Mouse (Mus musculus) neural tube, embryonic 13.5 days (tissue): ENCODE data around the gene Bin2. TPM values are rescaled to one million over a fixed set of nuclear protein-coding genes. Genes with fewer than 3 reads are reported as not detected.

Experiments
- ATAC-seq: fragments of 200-750 bp; cut with Nextera tagmentation; 2 replicates; pipeline ENCODE4 v1.8.0; 2017; ENCODE audit warnings: low read depth, mild to moderate bottlenecking, moderate TSS enrichment, moderate library complexity
- H3K27ac ChIP-seq: fragments of 300-500 bp; sonication (generic); replicated peaks from 2 replicates; pipeline ENCODE4 v1.5.1; 2015; ENCODE audit warnings: moderate library complexity, mild to moderate bottlenecking, inconsistent platforms
- H3K27me3 ChIP-seq: fragments of 300-500 bp; sonication (generic); 2 replicates; pipeline ENCODE4 v1.6.1; 2015; ENCODE audit warnings: mild to moderate bottlenecking, inconsistent platforms
- H3K36me3 ChIP-seq: fragments of 300-500 bp; sonication (generic); 2 replicates; pipeline ENCODE4 v1.6.1; 2015; ENCODE audit warnings: mild to moderate bottlenecking, inconsistent platforms
- H3K4me1 ChIP-seq: fragments of 300-500 bp; sonication (generic); replicated peaks from 2 replicates; pipeline ENCODE4 v1.6.1; 2015; ENCODE audit warnings: inconsistent platforms
- H3K4me2 ChIP-seq: fragments of 300-500 bp; sonication (generic); 2 replicates; pipeline ENCODE4 v1.6.1; 2015; ENCODE audit warnings: inconsistent platforms, mild to moderate bottlenecking, moderate library complexity
- H3K4me3 ChIP-seq: fragments of 300-500 bp; sonication (generic); 2 replicates; pipeline ENCODE4 v1.5.1; 2015; ENCODE audit warnings: mild to moderate bottlenecking, inconsistent platforms
- H3K9ac ChIP-seq: fragments of 300-500 bp; sonication (generic); 2 replicates; pipeline ENCODE4 v1.6.1; 2015; ENCODE audit warnings: moderate library complexity, mild to moderate bottlenecking, inconsistent platforms
- H3K9me3 ChIP-seq: fragments of 300-500 bp; sonication (generic); 2 replicates; pipeline ENCODE4 v1.6.1; 2016; ENCODE audit warnings: inconsistent platforms
- WGBS: fragments of 180-500 bp; shearing (Covaris S2); methylation state at CpG from one replicate; pipeline ENCODE4 v1.1.7; 2015; 5-methylcytosine and 5-hydroxymethylcytosine counted together
- polyA plus RNA-seq: library from polyadenylated mRNA; unstranded; fragments of >200 nt; fragmentation: Nextera tagmentation; extraction: Ambion mirVana; gene quantifications from 2 replicates; pipeline ENCODE4 v1.2.1, GENCODE M21; 2015

Gene Bin2
- polyA plus RNA-seq, 1 experiment from 2014 or later, result 2.8 TPM

- peaks cover 15% of the 10 kb centered on the region for H3K27me3 ChIP-seq
These were observed 31.1 kb upstream of the Bin2 start for GRCm38 (mm10) chr15:100700424-100700823.

GRCm38 (mm10) chr15:100699386-100699785, 30.0 kb upstream of the Bin2 start:
- no peak overlapping the region for H3K9ac ChIP-seq
- 75% methylated on average over 6 of the region's 6 CpGs for WGBS
- no peak overlapping the region for H3K4me3 ChIP-seq
- H3K27ac ChIP-seq, result no peak overlapping the region
- no peak for ATAC-seq
- H3K9me3 ChIP-seq, result no peaks in the 10 kb centered on the region
- no peak overlapping the region for H3K4me2 ChIP-seq
- H3K27me3 ChIP-seq, result peaks cover 14% of the 10 kb centered on the region
- H3K36me3 ChIP-seq, result no peaks in the 10 kb centered on the region
- peaks cover 6% of the 10 kb centered on the region; the same call in 1 of the 2 replicates for H3K4me1 ChIP-seq

More at GRCm38 (mm10) chr15:100700424-100700823, 31.1 kb upstream of the Bin2 start:
- H3K4me2 ChIP-seq, result no peak overlapping the region
- ATAC-seq, result no peak
- H3K4me3 ChIP-seq, result no peak overlapping the region
- WGBS, result 80% methylated on average over 5 of the region's 5 CpGs
- H3K9me3 ChIP-seq, result no peaks in the 10 kb centered on the region
- H3K36me3 ChIP-seq, result no peaks in the 10 kb centered on the region
- no peak overlapping the region for H3K9ac ChIP-seq
- H3K27ac ChIP-seq, result no peak overlapping the region
- H3K4me1 ChIP-seq, result peaks cover 6% of the 10 kb centered on the region; the same call in 1 of the 2 replicates

- no peak overlapping the region for H3K27ac ChIP-seq
- H3K27me3 ChIP-seq, result peaks cover 1% of the 10 kb centered on the region; the same call in 1 of the 2 replicates
- H3K4me3 ChIP-seq, result no peak overlapping the region
- WGBS, result 88% methylated on average over 10 of the region's 10 CpGs
- no peak overlapping the region for H3K9ac ChIP-seq
- H3K9me3 ChIP-seq, result no peaks in the 10 kb centered on the region
- ATAC-seq, result no peak
- H3K4me2 ChIP-seq, result no peak overlapping the region
- no peaks in the 10 kb centered on the region for H3K4me1 ChIP-seq
- no peaks in the 10 kb centered on the region for H3K36me3 ChIP-seq
These were observed 28.7 kb upstream of the Bin2 start for GRCm38 (mm10) chr15:100698078-100698477.

GRCm38 (mm10) chr15:100694406-100694805, 25.1 kb upstream of the Bin2 start:
- H3K4me3 ChIP-seq, result no peak overlapping the region
- no peak overlapping the region for H3K4me2 ChIP-seq
- no peaks in the 10 kb centered on the region for H3K4me1 ChIP-seq
- 85% methylated on average over 9 of the region's 9 CpGs for WGBS
- no peaks in the 10 kb centered on the region for H3K36me3 ChIP-seq
- no peak overlapping the region for H3K27ac ChIP-seq
- H3K9me3 ChIP-seq, result peaks cover 11% of the 10 kb centered on the region
- no peaks in the 10 kb centered on the region for H3K27me3 ChIP-seq
- ATAC-seq, result no peak
- no peak overlapping the region for H3K9ac ChIP-seq

- no peak for ATAC-seq
- peaks cover 8% of the 10 kb centered on the region for H3K4me1 ChIP-seq
- 87% methylated on average over 3 of the region's 3 CpGs for WGBS
- H3K27ac ChIP-seq, result no peak overlapping the region
- H3K4me3 ChIP-seq, result no peak overlapping the region
- H3K4me2 ChIP-seq, result no peak overlapping the region
- H3K9ac ChIP-seq, result no peak overlapping the region
- no peaks in the 10 kb centered on the region for H3K27me3 ChIP-seq
- peaks cover 11% of the 10 kb centered on the region for H3K9me3 ChIP-seq
- no peaks in the 10 kb centered on the region for H3K36me3 ChIP-seq
These were observed 22.6 kb upstream of the Bin2 start for GRCm38 (mm10) chr15:100691990-100692389.

GRCm38 (mm10) chr15:100687430-100687971, 18.1 kb upstream of the Bin2 start, which contains the start of gene Cela1:
Cela1 (minus strand) TSS chr15:100687921.
- H3K27me3 ChIP-seq, result peaks cover 8% of the 10 kb centered on the region; the same call in 1 of the 2 replicates
- H3K27ac ChIP-seq, result no peak within 1 kb of the TSS
- no peak within 1 kb of the TSS for H3K4me3 ChIP-seq
- peaks cover 11% of the 10 kb centered on the region for H3K9me3 ChIP-seq
- peaks cover 10% of the 10 kb centered on the region for H3K4me1 ChIP-seq
- peak within 1 kb of the TSS; percentile 25; the same call in 1 of the 2 replicates for H3K4me2 ChIP-seq
- H3K36me3 ChIP-seq, result no peaks in the 10 kb centered on the region
- H3K9ac ChIP-seq, result no peak within 1 kb of the TSS
- WGBS, result 75% methylated on average over 8 of the region's 8 CpGs
- no peak for ATAC-seq

GRCm38 (mm10) chr15:100686989-100687388, 17.6 kb upstream of the Bin2 start:
- no peak overlapping the region for H3K4me3 ChIP-seq

GRCm38 (mm10) chr15:100686434-100686833, 17.1 kb upstream of the Bin2 start:
- peaks cover 10% of the 10 kb centered on the region for H3K4me1 ChIP-seq
- no peak overlapping the region for H3K27ac ChIP-seq
- H3K9me3 ChIP-seq, result peaks cover 11% of the 10 kb centered on the region
- 78% methylated on average over 6 of the region's 6 CpGs for WGBS
- H3K4me3 ChIP-seq, result no peak overlapping the region
- H3K27me3 ChIP-seq, result peaks cover 8% of the 10 kb centered on the region; the same call in 1 of the 2 replicates
- H3K4me2 ChIP-seq, result no peak overlapping the region
- ATAC-seq, result no peak
- no peaks in the 10 kb centered on the region for H3K36me3 ChIP-seq
- H3K9ac ChIP-seq, result no peak overlapping the region

More at GRCm38 (mm10) chr15:100686989-100687388, 17.6 kb upstream of the Bin2 start:
- 35% methylated on average over 12 of the region's 12 CpGs for WGBS
- Histone ChIP-seq H3K9me3 (peaks cover 11% of the 10 kb centered on the region), H3K27ac (no peak overlapping the region), H3K36me3 (no peaks in the 10 kb centered on the region), H3K9ac (no peak overlapping the region), H3K4me2 (peak overlapping the region; percentile 25; the same call in 1 of the 2 replicates), H3K4me1 (peaks cover 10% of the 10 kb centered on the region), H3K27me3 (peaks cover 8% of the 10 kb centered on the region; the same call in 1 of the 2 replicates)
- ATAC-seq, result no peak

- Histone ChIP-seq H3K4me2 (no peak overlapping the region), H3K9ac (no peak overlapping the region), H3K4me1 (peaks cover 10% of the 10 kb centered on the region), H3K9me3 (peaks cover 10% of the 10 kb centered on the region), H3K36me3 (no peaks in the 10 kb centered on the region), H3K27me3 (peaks cover 8% of the 10 kb centered on the region; the same call in 1 of the 2 replicates), H3K4me3 (no peak overlapping the region), H3K27ac (no peak overlapping the region)
- WGBS, result 94% methylated on average over 8 of the region's 8 CpGs
- no peak for ATAC-seq
These were observed 16.5 kb upstream of the Bin2 start for GRCm38 (mm10) chr15:100685849-100686248.

GRCm38 (mm10) chr15:100685255-100685654, 15.9 kb upstream of the Bin2 start:
- WGBS, result 21% methylated on average over 13 of the region's 13 CpGs
- Histone ChIP-seq H3K27ac (no peak overlapping the region), H3K4me3 (no peak overlapping the region), H3K9ac (no peak overlapping the region), H3K9me3 (peaks cover 4% of the 10 kb centered on the region), H3K27me3 (peaks cover 8% of the 10 kb centered on the region; the same call in 1 of the 2 replicates), H3K4me2 (no peak overlapping the region), H3K4me1 (peaks cover 13% of the 10 kb centered on the region), H3K36me3 (no peaks in the 10 kb centered on the region)
- no peak for ATAC-seq

GRCm38 (mm10) chr15:100684450-100684849, 15.1 kb upstream of the Bin2 start:
- H3K4me1 ChIP-seq, result peaks cover 13% of the 10 kb centered on the region
- H3K36me3 ChIP-seq, result no peaks in the 10 kb centered on the region
- peaks cover 8% of the 10 kb centered on the region; the same call in 1 of the 2 replicates for H3K27me3 ChIP-seq
- H3K4me2 ChIP-seq, result no peak overlapping the region
- no peaks in the 10 kb centered on the region for H3K9me3 ChIP-seq
- ATAC-seq, result no peak
- H3K4me3 ChIP-seq, result no peak overlapping the region
- no peak overlapping the region for H3K9ac ChIP-seq
- WGBS, result 73% methylated on average over 10 of the region's 10 CpGs
- H3K27ac ChIP-seq, result no peak overlapping the region

- Histone ChIP-seq H3K27me3 (peaks cover 8% of the 10 kb centered on the region; the same call in 1 of the 2 replicates), H3K27ac (no peak overlapping the region), H3K9me3 (no peaks in the 10 kb centered on the region), H3K4me3 (no peak overlapping the region), H3K4me1 (peaks cover 13% of the 10 kb centered on the region), H3K9ac (no peak overlapping the region), H3K4me2 (no peak overlapping the region), H3K36me3 (no peaks in the 10 kb centered on the region)
- ATAC-seq, result no peak
- 50% methylated on average over 2 of the region's 2 CpGs for WGBS
These were observed 13.7 kb upstream of the Bin2 start for GRCm38 (mm10) chr15:100683041-100683440.
